Mouse (Mus musculus) frontal cortex, postnatal 10 days (tissue): Measurements from ENCODE around the gene Akap8.

Experiments
- DNase-seq, 2 experiments: peaks; one replicate each; pipeline ENCODE4 v3.0.0; 2022; ENCODE audit warnings: low spot score in 2 of 2, mixed read lengths in 1 of 2

Gene Akap8

DNA sequence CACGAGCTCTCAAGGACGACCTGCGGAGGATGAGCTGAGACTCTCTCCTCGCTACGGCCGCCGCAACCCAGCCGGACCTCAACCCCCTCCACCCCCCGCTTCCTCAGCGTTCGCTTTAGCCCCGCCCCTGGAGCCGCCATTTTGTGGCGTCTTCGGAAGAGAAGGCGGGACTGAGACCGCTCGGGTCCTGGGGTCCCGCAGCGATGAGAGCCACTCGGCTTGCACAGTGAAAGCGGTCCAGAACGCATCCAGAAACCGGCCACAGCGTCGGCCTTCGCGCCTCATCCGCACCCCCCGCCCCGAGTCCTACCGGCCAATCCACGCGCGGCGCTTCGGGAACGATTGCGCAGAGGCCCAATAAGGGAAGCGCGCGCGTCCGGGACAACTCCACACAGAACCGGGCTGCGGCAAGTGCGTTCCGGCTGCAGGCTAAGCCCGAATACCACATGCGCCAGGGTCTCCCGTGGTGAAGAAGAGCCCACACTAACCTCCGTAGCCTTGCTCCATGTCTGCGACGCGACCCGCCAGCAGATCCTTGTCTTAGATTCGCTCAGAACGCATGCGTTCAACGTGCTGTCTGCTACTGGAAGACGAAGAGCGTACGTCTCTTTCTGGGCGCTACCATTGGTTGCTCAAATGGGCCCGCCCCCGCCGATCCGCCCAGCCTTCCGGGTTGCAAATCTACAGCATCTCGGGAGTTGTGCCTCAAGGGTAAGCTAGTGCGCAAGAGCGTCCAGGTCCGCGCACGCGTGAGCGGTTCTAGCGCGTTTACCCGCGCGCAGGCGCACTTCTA lies at the start of gene Akap8:
Gene Akap8, minus strand, starts transcription at position 642 of the 793 bp plus-strand sequence.
- peak; percentile 98 to 99 for DNase-seq

DNA sequence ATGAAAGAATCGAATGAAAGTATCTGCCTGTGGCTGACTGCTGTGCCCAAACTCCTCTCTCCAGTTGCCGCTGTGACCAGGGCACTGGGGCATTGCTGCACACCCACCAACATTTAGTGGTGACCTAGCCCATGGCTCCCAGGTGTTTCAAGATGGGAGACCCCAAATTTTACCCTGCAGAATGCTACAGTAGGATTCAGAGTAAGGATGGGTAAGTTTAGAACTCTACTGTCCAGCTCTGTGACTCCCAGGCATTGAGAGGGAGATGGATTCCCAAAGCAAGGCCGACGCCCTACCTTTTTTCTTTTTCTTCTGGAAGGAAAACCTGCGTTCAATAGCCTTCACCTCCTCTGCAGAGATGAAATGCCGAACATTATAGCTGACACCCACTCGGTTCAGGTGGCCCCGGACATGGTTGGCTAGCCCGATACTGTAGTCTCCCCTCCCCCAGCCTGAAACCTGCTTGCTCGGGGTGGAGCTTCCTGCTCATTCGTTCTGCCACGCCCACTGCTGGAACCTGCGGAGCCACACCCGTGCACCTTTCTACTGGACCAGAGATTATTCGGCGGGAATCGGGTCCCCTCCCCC lies 48.0 kb upstream of the Akap8 start:
- no peak for DNase-seq

DNA sequence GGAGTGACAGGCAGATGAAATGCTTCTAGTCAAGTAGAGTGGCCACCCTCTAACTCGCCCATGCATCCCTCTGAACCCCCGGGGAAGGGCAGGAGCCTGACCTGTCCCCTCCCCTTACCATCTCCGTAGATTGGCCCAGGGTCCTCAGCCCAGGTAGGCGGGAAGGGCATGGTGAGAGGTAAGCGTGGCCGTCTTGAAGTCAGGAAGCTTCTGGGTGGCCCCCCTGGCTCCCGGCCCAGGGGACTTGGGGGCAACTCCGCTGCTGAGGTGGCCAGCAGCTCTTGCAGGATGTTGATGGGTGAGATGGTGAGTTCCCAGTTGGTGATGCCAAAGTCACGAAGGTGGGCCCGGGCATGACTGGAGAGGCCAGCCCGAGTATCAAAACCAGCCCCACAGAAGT lies 46.7 kb upstream of the Akap8 start:
- DNase-seq, result no peak

DNA sequence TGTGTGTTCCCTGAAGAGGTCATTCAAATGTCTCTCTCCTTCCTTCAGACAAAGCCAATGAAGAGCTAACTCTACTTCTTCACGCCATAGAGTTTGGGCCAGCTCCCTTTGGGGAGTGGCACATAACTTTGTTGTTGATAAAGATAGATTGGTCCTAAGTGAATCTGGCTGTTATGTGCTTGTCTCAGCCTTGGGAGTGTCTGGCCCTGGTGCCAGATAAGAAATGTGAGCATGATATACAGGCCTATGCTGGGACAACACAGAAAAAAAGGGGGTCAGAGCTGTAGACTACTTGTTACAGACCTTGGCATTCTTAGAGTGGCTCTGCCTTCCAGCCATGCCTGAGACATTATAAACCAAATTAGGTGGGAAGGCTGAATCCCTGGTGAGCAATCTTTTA lies 44.3 kb upstream of the Akap8 start:
- DNase-seq, result no peak

DNA sequence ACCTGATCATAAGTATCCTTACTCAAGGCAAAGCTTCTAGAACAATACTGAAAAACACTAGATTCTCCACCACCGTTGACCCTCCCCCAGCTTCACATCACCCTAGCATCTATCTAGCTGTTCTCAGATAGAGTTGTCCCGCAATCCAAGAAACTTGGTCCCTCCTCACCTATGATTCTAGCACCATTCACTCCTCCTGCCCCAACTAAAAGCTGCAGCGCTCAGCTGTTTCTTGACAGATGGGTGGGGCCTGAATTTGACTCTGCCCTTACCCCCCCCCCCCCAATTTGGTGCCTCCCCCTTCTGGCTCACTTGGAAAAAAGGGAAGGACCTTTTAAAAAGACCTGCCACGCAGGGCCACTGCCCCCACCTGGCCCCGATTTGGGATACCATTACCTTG lies 43.8 kb upstream of the Akap8 start:
- DNase-seq, result peak in 1 of 2 experiments; percentile 5

DNA sequence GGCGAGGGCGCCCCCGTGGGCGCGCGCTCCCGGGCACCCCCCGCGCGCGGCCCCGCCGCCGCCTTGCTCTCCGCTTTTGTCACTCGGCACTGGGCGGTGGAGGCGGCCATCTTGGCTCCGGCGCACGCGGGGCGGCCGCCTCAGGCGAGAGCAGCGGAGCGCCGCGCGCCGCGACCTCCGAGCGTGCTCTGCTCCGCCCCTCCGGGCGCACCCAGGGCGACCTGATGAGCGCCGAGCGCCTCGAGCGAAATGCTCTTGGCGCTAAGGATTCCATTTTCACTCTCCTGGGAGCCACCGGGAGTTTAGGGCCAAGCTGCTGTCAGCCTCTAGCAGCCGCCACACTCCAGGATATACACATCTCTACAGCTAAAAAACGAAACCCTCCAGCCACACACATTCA lies 43.3 kb upstream of the Akap8 start:
- DNase-seq, result peak; percentile 80 to 84

DNA sequence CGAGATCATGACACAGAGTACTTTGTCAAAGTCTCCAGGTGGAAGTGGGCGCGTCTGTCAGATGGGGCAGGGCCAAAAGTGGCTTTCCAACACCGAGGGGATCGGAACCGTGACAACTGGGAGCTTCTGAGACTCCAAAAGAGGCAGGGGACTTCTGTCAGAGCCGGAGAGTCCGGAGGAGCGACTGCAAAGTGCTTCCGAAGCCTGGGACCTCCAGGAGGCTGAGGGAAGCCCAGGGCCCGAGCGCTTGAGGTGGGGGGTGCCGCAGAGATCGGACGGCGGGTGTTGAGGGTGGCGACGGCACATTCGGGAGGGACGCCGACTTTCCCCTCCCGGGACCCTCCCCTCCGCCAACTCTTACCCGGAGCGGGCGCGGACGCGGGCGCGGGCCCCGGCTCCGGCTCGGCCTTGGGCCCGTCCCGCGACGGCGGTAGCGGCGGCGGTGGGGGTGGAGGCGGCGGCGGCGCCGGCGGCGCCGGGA lies 42.8 kb upstream of the Akap8 start:
- peak in 1 of 2 experiments; percentile 30 for DNase-seq

DNA sequence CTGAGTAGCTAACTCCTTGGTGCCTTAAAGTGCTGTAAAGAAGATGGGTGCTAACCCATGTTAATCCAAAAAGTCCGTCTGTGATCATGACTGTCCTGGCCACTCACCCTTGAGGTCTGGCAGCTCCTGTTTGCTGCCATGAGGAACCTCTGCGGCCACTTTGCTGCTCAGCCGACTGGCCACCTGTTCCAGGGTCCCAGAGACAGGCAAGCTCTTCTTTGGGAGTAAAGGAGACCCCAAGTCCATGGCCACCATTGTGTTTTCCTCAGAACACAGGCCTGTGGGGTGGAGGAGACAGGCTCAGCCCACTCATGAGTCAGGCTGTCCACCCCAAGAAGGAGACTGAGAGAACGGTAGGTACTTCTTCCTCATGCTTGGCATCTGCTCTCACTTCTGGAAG lies 41.6 kb upstream of the Akap8 start:
- peak in 1 of 2 experiments; percentile 6 for DNase-seq

DNA sequence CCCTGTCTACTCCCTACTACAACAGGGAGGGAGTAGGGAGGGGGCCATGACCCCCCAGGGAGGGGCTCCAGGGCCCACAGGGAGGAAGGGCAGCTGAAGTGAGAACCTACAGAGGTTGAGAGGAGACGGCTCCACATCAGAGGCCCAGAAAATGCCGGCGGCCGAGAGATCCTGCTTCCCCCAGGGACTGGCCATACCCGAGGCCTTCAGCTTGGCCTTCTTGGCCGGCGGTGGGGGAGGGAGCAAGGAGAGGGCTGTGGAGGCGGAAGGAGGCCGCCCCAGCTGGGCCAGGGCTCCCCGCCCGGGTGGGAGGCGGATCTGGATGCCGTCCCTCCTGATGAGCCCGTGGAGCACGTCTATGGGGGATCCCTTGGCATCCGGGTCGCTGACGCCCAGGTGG lies 38.9 kb upstream of the Akap8 start:
- no peak for DNase-seq

DNA sequence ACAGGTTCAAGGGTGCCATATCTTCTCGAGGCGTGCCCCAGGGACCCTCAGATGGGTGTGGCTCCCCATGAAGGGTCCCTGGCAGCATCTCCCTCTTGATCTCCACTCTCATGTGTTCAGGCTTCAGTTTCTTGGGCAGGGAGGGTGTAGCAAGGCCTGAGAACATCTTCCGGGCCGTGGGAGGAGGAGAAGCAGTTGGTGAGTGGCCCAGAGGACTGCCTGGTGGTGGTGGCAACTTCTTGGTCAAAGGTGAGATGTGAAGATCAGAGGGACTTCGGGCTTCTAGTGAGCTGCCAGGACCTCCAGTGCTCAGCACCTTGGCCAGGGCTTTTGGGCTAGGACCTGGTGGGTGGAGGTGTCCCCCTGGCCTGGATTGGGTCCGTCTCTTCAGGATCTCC lies 37.9 kb upstream of the Akap8 start:
- DNase-seq, result no peak

DNA sequence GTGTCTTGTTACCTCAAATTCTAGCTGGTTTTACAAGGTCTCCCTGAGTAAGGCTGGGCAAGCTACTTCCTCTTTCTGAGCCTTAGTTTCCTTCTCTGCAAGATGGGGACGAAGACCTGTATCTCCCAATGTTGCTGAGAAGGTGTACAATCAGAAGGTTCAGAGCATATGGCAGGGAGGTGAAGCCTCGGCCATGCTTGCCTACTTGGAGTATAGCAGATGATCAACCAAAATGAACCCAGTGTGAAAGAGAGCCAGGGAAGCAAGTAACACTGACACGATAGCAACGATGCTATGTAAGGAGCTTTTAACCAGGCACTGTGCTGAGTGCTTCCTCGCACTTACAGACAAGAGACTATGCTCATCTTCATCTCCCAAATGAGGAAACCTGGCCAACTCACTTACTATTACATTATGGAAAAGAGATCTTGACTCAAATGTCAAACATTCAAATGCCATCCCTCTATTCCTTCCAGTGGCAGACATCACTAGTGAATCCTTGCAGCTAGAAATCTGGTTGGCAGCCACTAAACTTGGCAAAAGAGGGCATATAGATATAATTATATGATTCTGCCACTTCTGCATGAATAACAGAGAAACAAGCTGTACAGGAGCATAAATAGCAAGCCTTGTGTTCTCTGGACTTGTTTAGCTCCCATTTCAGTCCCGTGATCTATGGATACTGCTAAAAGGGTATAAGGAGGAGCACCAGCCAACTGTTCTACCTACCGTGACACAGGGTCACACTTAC lies 37.3 kb upstream of the Akap8 start:
- DNase-seq, result no peak

DNA sequence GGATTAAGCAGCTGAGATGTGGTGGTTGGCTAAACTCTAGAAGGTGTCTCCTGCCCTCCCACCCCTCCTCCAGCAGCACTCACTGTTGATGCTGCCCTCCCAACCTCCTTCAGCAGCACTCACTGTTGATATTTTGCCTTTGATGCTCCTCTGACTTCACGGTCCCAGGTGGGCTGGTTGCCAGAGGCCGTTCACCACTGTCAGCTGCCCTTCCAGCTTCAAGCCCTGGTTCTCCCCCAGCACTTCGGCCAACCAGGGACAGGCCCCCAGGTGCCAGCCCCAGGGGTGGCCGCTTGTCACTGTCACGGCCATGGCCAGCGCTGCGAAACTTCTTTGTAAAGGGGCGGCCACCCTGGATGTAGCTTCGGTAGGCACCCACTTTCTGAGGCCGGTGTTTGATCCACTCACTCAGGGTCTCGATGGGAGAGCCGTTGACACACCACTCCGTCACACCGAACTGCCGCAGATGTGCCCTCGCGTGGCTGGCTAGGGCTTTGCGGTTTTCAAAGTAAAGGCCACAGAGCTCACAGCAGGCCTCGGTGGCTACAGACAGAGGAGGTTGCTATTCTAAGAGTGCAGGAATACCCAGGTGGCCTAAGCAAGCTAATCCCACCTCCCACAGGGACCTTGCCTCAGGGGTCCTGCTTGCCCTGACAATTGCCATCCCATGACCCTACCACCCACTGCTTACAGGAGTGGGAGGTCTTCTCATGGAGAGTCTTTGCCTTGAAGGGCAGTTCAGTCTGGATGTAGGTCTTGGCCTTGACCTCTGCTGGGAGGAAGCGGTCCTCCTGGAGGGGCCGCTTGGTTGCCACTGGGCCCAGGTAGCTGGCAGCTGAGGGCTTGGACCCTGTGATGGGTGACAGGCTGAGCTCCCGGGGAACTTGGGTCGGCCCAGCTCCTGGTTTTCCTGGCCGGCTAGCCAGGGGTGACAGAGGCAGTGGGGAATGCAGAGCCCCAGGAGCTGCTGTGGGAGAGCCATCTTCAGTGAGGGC lies 36.0 kb upstream of the Akap8 start:
- peak in 1 of 2 experiments; percentile 16 for DNase-seq

DNA sequence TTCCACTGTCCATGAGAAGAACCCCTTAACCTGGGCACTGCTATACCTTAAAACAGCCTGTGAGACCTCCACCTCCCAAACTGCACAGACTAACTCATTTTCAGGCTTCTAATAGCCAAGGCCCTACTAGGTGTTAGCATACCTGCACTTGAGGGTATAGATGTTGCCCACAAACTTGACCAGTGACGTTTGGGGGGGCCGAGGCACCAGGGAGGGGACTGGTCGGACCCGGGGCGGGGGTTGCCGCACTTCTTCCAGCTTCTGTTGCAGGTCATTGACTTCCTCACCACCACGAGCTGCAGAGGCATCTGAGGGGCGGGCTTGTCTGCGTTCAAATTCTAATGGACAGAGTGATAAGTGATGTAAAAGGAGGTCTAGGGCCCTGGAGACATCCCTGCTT lies 35.2 kb upstream of the Akap8 start:
- DNase-seq, result peak in 1 of 2 experiments; percentile 6

DNA sequence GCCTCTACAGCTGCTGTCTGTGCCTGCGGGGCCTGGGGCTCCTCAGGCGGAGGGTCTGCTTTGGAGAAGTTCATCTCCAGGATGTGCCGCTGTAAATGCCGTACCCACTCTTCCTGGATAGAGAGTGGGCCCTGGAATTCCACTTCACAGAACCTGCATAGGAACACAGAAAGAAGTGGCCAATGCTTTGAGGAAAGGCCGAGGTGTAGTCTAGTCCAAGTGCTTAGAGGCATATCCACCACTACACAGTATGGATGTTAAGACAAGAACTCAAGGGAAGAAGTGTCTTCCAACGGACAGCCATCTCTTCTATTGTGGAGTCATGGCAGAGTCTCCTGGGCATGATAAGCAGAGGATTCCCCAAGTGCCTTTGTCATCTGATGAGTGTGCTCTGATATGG lies 34.0 kb upstream of the Akap8 start:
- no peak for DNase-seq

DNA sequence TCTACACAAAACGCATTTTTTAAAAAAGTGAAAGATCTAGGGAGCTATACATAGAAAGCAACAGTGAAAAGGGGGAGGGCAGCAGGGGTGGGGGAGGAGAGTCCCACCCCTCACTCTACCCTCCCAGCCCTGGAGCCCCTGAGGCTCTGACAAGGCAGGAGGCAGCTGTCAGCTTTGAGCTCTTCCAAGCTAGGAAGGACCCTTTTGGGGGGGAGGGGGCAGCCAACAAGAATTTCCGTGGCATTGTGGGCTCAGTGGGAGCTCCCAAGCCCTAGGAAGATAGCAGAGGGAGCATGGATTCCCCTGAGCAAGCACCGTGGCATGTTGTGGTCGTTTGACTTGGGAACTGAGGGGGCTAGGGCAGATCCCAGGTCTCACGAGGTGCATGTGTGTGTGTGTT lies 33.2 kb upstream of the Akap8 start:
- peak in 1 of 2 experiments; percentile 5 for DNase-seq

DNA sequence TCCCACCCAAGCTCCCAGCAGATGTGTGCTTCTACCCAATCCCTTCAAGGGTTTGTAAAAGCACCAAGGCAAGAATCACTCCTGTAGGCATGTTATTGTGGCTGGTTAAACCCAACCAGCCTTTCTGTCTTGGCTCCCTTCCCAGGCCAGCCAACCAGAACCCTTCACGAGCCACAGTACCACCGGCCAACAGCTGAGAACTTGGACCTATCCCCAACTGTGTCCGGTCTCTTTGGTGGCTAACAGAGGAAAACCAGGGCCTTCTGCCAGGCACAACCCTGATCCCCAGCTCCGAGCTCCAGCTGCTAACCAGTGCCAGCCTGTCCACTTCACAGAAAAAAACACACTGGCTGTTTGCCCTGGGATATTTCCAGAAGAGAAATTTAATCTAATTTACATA lies 32.7 kb upstream of the Akap8 start:
- peak in 1 of 2 experiments; percentile 56 for DNase-seq

DNA sequence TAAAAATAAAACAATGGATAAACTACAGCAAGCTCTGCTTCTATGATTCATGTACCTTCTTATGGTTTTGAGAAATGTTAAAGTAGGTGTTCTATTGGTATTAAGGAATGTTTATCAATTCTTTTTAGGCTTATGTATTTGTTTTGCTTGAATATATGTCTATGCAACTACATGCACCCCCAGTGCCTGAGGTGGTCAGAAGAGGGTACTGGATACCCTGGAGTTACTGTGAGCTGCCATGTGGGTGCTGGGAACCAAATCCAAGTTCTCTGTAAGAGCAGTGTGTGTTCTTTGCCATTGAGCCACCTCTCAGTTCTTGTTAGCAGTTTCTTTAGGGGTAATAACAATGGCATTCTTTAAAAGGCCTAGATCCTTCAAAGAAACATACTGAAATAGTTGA lies 30.7 kb upstream of the Akap8 start:
- DNase-seq, result no peak

DNA sequence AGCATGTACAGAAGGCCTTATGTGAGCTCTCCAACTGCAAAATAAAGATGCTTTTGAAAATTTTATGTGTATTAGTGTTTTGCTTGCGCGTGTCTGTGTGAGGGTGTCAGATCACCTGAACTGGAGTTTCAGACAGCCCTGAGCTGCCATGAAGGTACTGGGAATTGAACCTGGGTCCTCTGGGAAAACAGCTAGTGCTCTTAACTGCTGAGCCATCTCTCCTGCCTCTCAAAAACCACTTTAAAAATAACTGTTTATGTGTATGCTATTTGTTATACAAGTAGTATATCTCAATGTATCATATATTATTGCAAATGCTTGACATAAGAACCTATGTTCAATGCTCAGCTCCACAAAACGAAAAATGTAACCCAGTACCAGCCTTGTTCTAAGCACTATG lies 30.2 kb upstream of the Akap8 start:
- DNase-seq, result peak in 1 of 2 experiments; percentile 5

DNA sequence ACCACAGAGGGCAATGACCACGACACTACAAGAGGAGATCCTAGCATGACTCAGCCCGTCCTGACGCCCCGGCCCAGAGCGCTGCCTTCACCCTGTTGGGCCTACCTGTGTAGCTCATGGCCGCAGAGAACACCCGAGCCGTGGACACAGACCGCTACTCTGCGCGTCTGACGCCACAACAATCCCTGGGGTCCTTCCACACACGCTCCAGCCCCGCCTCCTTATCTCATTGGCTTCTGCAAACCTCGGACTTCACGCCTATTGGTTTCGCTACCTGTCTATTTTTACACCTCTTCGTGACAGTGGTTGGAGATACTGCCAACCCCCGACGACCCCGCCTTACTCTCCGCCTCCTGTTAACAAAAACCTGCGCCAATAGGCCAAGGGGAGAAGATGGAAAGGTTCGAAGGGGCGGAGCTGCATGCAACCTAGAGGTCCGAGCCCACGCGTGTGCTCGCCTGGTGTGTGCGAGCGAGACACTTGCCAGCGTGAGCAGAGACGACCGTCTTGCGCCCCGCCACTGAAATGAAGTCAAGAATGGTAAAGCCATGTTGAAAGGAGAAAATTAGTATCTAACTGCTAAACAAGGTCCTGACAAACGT lies 29.4 kb upstream of the Akap8 start, which contains the start of gene Akap8l:
Gene Akap8l, minus strand, starts transcription at position 226 of the 602 bp plus-strand sequence.
- peak; percentile 96 to 97 for DNase-seq

DNA sequence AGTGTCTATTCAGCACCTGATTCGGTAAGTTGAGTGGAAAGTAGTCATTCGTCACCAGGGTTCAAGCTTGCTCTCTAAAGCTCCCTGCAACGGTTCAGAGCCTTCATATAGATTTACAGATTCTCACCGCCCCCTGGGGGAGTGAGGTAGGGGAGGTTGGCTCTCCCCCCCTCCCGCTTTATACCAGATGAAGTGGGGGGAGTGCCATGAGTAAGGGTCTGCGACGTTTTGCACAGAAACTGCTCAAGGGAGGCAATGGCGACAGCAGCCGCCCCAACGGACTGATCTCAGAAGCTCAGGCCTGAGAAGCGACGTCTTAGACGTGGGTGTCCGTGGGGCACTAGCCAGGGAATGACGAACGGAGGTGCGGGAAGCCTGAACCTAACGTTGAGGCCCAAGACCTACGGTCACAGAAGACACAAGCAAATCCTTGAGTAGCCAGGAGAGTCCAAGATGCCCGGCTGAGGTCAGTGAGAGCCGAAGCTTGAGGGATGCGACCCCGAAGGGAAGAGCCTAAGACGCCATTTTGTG lies 28.9 kb upstream of the Akap8 start:
- DNase-seq, result no peak
